Mouse (Mus musculus) liver, postnatal 0 days (tissue): ENCODE measurements around the gene Chrm3. TPM values are rescaled to one million over a fixed set of nuclear protein-coding genes. Genes with fewer than 3 reads are reported as not detected.

Experiments
- ATAC-seq: fragments of 200-750 bp; cut with Nextera tagmentation; 2 replicates; pipeline ENCODE4 v1.8.0; 2017; ENCODE audit warnings: mild to moderate bottlenecking, moderate library complexity
- DNase-seq: peaks from one replicate; pipeline ENCODE4 v3.0.0-alpha.2; 2016
- H3K27ac ChIP-seq: fragments of 300-500 bp; sonication (generic); 2 replicates; pipeline ENCODE4 v1.5.1; 2014; ENCODE audit warnings: antibody characterized with exemption, moderate library complexity, mild to moderate bottlenecking, low read depth
- H3K27me3 ChIP-seq: fragments of 300-500 bp; sonication (generic); 2 replicates; pipeline ENCODE4 v1.6.1; 2014; ENCODE audit warnings: low read length, control low read depth, mixed read lengths; ENCODE audit not compliant: insufficient read depth
- H3K36me3 ChIP-seq: fragments of 300-500 bp; sonication (generic); replicated peaks from 2 replicates; pipeline ENCODE4 v1.6.1; 2014; ENCODE audit warnings: mild to moderate bottlenecking, control low read depth, low read length, moderate library complexity, mixed read lengths; ENCODE audit not compliant: insufficient read depth
- H3K4me1 ChIP-seq: fragments of 300-500 bp; sonication (generic); 2 replicates; pipeline ENCODE4 v1.6.1; 2014; ENCODE audit warnings: antibody characterized with exemption, mild to moderate bottlenecking, control low read depth; ENCODE audit not compliant: insufficient read depth
- H3K4me2 ChIP-seq: fragments of 300-500 bp; sonication (generic); 2 replicates; pipeline ENCODE4 v1.6.1; 2014; ENCODE audit warnings: low read depth, mild to moderate bottlenecking, low read length, moderate library complexity, mixed read lengths
- H3K4me3 ChIP-seq: fragments of 300-500 bp; sonication (generic); 2 replicates; pipeline ENCODE4 v1.5.1; 2014; ENCODE audit warnings: low read depth, low read length
- H3K9ac ChIP-seq: fragments of 300-500 bp; sonication (generic); replicated peaks from 2 replicates; pipeline ENCODE4 v1.6.1; 2014; ENCODE audit warnings: mild to moderate bottlenecking, moderate library complexity
- H3K9me3 ChIP-seq: fragments of 300-500 bp; sonication (generic); 2 replicates; pipeline ENCODE4 v1.6.1; 2016; ENCODE audit warnings: mild to moderate bottlenecking, control low read depth, low read length, mixed read lengths
- CTCF ChIP-seq: sonication (generic); IDR thresholded peaks from 2 replicates; pipeline ENCODE4 v1.5.1; 2016; ENCODE audit warnings: antibody characterized with exemption, low read depth
- EP300 ChIP-seq: IDR thresholded peaks from 2 replicates; pipeline ENCODE4 v1.6.1; 2016; ENCODE audit warnings: antibody characterized with exemption, low read depth, mild to moderate bottlenecking
- WGBS: fragments of 180-500 bp; shearing (Covaris S2); extraction: QIAGEN DNeasy Blood & Tissue Kit; methylation state at CpG from one replicate; pipeline ENCODE4 v1.1.7; 2014; ENCODE audit not compliant: insufficient replicate concordance; 5-methylcytosine and 5-hydroxymethylcytosine counted together
- polyA plus RNA-seq: library from polyadenylated mRNA; unstranded; fragments of >200 nt; fragmentation: Nextera tagmentation; extraction: Ambion mirVana; gene quantifications from 2 replicates; pipeline ENCODE4 v1.2.1, GENCODE M21; 2015

The Chrm3 gene
- polyA plus RNA-seq, 1 experiment from 2014 or later: not detected

DNA sequence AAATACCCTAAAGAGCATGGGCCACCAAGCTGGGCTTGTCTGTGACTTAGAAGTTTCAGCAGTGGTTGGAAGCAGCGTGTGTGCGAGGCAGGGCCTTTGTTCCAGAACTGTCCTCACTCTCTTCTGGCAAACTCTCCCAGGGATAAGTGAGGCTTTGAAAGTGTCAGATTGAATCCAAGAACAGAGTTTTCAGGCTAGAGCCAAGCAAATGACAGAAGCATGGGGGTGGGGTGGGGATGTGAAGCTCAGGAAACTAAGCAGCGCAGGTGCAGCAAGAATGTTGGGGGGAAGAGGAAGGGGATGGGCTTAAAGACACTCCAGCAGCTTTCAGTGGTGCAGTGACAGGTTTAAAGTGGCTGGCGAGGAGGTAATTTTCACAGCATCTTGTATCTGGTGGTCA lies 388.8 kb downstream of the Chrm3 start:
- no peak overlapping the region for H3K4me2 ChIP-seq
- no peaks in the 10 kb centered on the region for H3K4me1 ChIP-seq
- no peak overlapping the region for H3K4me3 ChIP-seq
- H3K27me3 ChIP-seq: no peaks in the 10 kb centered on the region
- WGBS: 62% methylated on average over 4 of the region's 4 CpGs
- no peak for ATAC-seq
- DNase-seq: no peak
- H3K9ac ChIP-seq: no peak overlapping the region
- no peaks in the 10 kb centered on the region for H3K36me3 ChIP-seq
- no peak for TF ChIP-seq EP300
- no peak for TF ChIP-seq CTCF
- H3K27ac ChIP-seq: no peak overlapping the region
- H3K9me3 ChIP-seq: no peaks in the 10 kb centered on the region

DNA sequence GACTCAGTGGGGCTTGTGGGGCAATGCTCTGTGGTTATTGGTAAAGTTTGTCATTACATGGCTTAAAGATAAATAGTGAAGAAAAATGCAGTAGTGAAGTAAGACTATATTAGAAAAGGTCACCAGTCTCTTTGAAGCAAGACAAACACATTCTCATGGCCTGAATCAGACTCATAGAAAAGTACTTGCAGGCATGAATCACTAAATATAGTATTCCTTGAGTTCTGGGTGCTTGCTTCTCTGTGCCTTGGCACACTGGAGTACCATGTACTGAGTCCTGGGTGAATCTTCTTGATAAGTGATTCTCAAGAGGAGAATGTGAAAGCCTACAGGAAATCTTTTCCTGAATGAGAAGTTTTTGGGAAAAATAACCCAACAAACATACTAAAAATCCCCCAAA lies 408.0 kb downstream of the Chrm3 start:
- Histone ChIP-seq H3K4me1 (no peaks in the 10 kb centered on the region), H3K9ac (no peak overlapping the region), H3K27me3 (no peaks in the 10 kb centered on the region), H3K27ac (no peak overlapping the region), H3K4me2 (no peak overlapping the region), H3K4me3 (no peak overlapping the region), H3K36me3 (no peaks in the 10 kb centered on the region), H3K9me3 (no peaks in the 10 kb centered on the region)
- DNase-seq (no peak), ATAC-seq (no peak)
- TF ChIP-seq EP300 (no peak), CTCF (no peak)

DNA sequence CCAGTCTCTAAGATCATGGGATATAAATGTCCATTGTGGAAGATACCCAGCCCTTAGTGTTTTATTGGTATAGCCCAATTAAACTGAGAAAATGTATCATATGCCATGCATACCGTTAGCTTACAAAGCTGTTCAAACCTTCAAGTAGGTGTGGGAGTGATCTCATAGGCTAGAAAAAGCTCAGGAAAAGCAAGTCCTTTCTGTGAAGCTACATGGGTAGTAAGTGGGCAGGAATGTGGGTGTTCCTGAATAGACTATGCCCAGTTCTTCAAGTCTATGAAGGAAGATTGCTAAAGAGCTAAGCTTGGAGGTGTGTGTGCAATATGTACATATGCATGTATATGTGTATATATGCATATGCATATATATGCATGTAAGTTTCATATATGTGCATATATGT lies 409.3 kb downstream of the Chrm3 start:
- 77% methylated on average over 1 of the region's 1 CpGs for WGBS
- no peaks in the 10 kb centered on the region for H3K27me3 ChIP-seq
- ATAC-seq (no peak), DNase-seq (no peak)
- no peak overlapping the region for H3K4me2 ChIP-seq
- H3K4me1 ChIP-seq: no peaks in the 10 kb centered on the region
- no peaks in the 10 kb centered on the region for H3K36me3 ChIP-seq
- no peak overlapping the region for H3K9ac ChIP-seq
- no peak for TF ChIP-seq CTCF
- TF ChIP-seq EP300: no peak
- H3K27ac ChIP-seq: no peak overlapping the region
- H3K4me3 ChIP-seq: no peak overlapping the region
- no peaks in the 10 kb centered on the region for H3K9me3 ChIP-seq

DNA sequence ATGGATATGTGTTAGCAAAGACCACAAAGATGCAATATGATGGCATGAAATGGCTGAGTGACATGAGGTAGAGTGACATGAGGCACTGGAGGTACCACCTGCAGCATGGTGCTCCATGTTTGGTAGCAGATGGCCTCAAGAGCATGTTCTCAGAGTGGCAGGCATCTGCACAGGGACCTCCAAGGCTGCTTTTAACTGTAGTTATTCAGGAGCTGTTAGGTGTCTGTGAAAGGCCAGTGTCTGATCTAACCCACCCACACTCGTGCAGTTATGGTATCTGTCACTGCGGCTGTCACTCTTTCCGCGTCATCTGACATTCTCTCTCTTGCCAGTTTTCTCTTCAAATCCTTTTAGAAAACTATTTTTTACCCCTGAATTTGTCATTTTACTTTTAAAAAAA lies 411.6 kb downstream of the Chrm3 start:
- Histone ChIP-seq H3K4me2 (no peak overlapping the region), H3K27ac (no peak overlapping the region), H3K9ac (no peak overlapping the region), H3K36me3 (no peaks in the 10 kb centered on the region), H3K27me3 (no peaks in the 10 kb centered on the region), H3K9me3 (no peaks in the 10 kb centered on the region), H3K4me3 (no peak overlapping the region), H3K4me1 (no peaks in the 10 kb centered on the region)
- no peak for TF ChIP-seq CTCF
- TF ChIP-seq EP300: no peak
- DNase-seq (no peak), ATAC-seq (no peak)
- WGBS: 88% methylated on average over 4 of the region's 4 CpGs

DNA sequence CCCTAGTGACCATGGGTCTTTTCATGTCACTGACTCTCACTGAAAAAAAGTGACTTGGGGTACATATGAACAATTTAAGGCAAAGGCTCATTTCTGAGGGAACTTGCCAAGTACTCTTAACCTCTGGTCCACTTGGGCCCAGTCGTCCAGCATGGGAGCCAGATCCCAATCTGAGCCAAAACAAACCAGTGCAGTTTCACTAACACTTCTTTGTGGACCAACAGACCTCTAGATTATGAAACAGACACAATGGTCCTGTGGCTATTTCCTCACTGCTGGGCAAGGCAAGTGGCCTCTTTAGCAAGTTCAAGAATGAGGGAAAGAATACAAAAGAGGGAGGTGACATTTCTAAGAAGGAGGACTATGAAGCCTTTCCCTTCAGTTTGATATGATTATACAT lies 420.5 kb downstream of the Chrm3 start:
- H3K9ac ChIP-seq: no peak overlapping the region
- H3K4me1 ChIP-seq: no peaks in the 10 kb centered on the region
- no peaks in the 10 kb centered on the region for H3K36me3 ChIP-seq
- DNase-seq: no peak
- H3K4me2 ChIP-seq: no peak overlapping the region
- no peak overlapping the region for H3K27ac ChIP-seq
- TF ChIP-seq EP300 (no peak), CTCF (no peak)
- ATAC-seq: no peak
- H3K9me3 ChIP-seq: no peaks in the 10 kb centered on the region
- H3K27me3 ChIP-seq: no peaks in the 10 kb centered on the region
- no peak overlapping the region for H3K4me3 ChIP-seq
- 55% methylated on average over 1 of the region's 1 CpGs for WGBS

DNA sequence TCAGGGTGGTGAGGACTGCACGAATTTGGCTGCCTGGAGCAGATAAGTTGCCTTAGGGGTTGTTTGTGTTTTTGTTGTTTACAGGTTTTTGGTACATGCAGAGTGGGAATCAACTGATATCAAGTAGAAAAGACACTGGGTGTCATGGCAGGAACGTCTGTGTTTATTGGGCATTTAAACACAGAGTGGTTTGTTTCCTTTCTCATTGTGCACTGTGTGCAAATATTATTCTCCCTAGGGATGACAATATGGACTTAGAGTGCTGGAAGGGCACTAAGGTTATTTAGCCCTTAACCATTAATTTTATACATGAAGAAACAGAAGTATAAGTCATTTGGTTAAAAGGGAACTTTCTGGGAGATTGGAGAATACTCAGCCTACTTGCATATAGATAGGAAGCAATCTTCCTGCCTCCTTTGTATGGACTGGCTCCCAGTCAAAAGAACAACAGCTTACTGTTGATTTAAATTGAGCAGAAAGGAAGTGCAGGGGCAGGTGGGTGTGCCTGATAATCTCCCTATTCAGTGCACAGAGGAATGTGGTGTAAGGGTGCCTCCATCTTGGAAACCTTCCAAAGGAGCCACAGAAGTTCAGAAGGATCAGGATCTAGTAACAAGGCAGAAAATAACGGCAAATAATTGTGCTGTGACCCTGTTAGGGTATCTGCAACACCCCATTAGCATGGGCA lies 421.7 kb downstream of the Chrm3 start:
- Histone ChIP-seq H3K4me1 (no peaks in the 10 kb centered on the region), H3K4me3 (no peak overlapping the region), H3K9me3 (no peaks in the 10 kb centered on the region), H3K4me2 (no peak overlapping the region), H3K9ac (no peak overlapping the region), H3K36me3 (no peaks in the 10 kb centered on the region), H3K27me3 (no peaks in the 10 kb centered on the region), H3K27ac (no peak overlapping the region)
- DNase-seq (no peak), ATAC-seq (0 out of 2 replicates have a peak, but pooled peaks have one; percentile 41)
- no peak for TF ChIP-seq EP300
- no peak for TF ChIP-seq CTCF
- 35% methylated on average over 3 of the region's 3 CpGs for WGBS

DNA sequence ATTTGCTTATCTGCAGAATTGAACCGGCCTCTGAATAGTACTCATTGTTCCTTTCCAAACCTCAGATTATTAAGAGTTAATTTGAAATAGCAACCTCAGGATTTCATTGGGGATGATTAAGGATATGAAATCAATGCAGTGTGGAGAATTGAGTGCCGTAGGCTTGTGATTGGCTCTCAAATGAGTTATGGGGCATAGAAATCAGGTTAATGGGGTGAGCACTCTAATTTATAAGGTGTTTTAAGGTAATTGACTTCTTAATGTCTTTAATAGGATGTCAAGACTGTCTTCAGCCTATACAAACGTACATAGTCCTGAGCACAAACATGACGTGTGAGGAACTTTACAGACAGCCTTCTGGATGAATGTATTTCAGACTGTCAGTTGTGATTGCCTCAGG lies 427.9 kb downstream of the Chrm3 start:
- no peaks in the 10 kb centered on the region for H3K4me1 ChIP-seq
- H3K9me3 ChIP-seq: no peaks in the 10 kb centered on the region
- H3K36me3 ChIP-seq: no peaks in the 10 kb centered on the region
- H3K27ac ChIP-seq: no peak overlapping the region
- 63% methylated on average over 4 of the region's 4 CpGs for WGBS
- DNase-seq (no peak), ATAC-seq (no peak)
- no peak overlapping the region for H3K4me3 ChIP-seq
- H3K27me3 ChIP-seq: no peaks in the 10 kb centered on the region
- H3K4me2 ChIP-seq: no peak overlapping the region
- TF ChIP-seq CTCF (no peak), EP300 (no peak)
- H3K9ac ChIP-seq: no peak overlapping the region
